In the genomic region with DNA sequence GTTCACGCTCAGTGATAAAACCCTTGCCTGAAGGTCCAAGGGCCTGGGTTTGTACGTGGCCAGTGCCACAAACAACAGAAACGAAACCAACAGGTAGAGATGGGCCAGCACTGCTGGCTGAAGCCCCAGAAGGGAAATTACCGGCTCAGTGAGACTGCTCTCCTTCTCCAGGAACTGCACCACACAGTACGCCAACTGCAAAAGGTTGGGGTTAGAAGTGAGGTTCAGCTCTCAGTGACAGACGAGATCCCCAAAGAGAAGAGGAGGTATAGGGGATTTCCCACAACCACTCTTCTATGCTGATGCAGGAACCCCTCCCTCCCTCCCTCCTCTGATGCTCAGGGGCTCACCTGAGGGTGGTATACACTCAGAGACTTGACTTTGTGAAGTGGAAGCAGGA, we compare ENCODE assay signal across 31 mouse cellular contexts. TPM values are rescaled to one million over a fixed set of nuclear protein-coding genes. Genes with fewer than 3 reads are reported as not detected.
DNase-seq lines count a peak whose midpoint lies in the region; ATAC-seq and TF ChIP-seq lines count a peak whose summit lies in the region.
"Had no signal": no experiment of that assay in that cellular context is flagged by ENCODE, and none has a peak within 500 bp of the region (broad histone marks: within the 10 kb centered on the region; RNA-seq: fewer than 3 reads in every experiment).

No protein-coding gene starts in this region.

- H3K4me2 ChIP-seq in myocyte (ENCODE audit: low read depth) = no peak overlapping the region
- H3K4me2 ChIP-seq in liver, postnatal 0 days (ENCODE audit: low read depth, low read length) = no peak overlapping the region
- H3K4me2 ChIP-seq: embryonic facial prominence, embryonic 13.5 days; forebrain, embryonic 13.5 days; heart, embryonic 13.5 days; hindbrain, embryonic 13.5 days had no signal

- H3K27me3 ChIP-seq in thymus, adult 2 months (ENCODE audit: control insufficient read depth, insufficient read depth, low read length) = no peaks in the 10 kb centered on the region
- no peaks in the 10 kb centered on the region for H3K27me3 ChIP-seq in myocyte (ENCODE audit: control insufficient read depth, insufficient read depth, insufficient read length)
- H3K27me3 ChIP-seq in liver, postnatal 0 days (ENCODE audit: insufficient read depth, low read length) = no peaks in the 10 kb centered on the region
- H3K27me3 ChIP-seq: CH12.LX; embryonic facial prominence, embryonic 13.5 days; forebrain, embryonic 13.5 days; heart, embryonic 13.5 days; hindbrain, embryonic 13.5 days; Patski had no signal

- peak; percentile 77 for ATAC-seq in activated CD4-positive, CD25-positive, alpha-beta regulatory T cell, adult 4 months
- ATAC-seq in liver, postnatal 0 days = no peak
- ATAC-seq: forebrain, embryonic 13.5 days; forebrain, embryonic 16.5 days; hindbrain, embryonic 16.5 days; intestine, postnatal 0 days; Patski had no signal

- H3K4me3 ChIP-seq in thymus, adult 2 months (ENCODE audit: control insufficient read depth, insufficient read depth, low read length) = no peak overlapping the region
- no peak overlapping the region for H3K4me3 ChIP-seq in myocyte
- H3K4me3 ChIP-seq in liver, postnatal 0 days (ENCODE audit: low read depth, low read length) = no peak overlapping the region
- H3K4me3 ChIP-seq: embryonic facial prominence, embryonic 10.5 days; embryonic facial prominence, embryonic 13.5 days; erythroblast, embryonic 14.5 days; forebrain, embryonic 10.5 days; forebrain, embryonic 13.5 days; heart, adult 2 months; heart, embryonic 10.5 days; heart, embryonic 13.5 days; hindbrain, embryonic 10.5 days; hindbrain, embryonic 13.5 days had no signal

- no peaks in the 10 kb centered on the region for H3K9me3 ChIP-seq in liver, postnatal 0 days (ENCODE audit: low read length)
- H3K9me3 ChIP-seq: embryonic facial prominence, embryonic 10.5 days; embryonic facial prominence, embryonic 13.5 days; forebrain, embryonic 10.5 days; forebrain, embryonic 13.5 days; G1E; heart, embryonic 10.5 days; heart, embryonic 13.5 days; hindbrain, embryonic 10.5 days; hindbrain, embryonic 13.5 days had no signal

- H3K27ac ChIP-seq in thymus, adult 2 months (ENCODE audit: control insufficient read depth, insufficient read depth, low read length) = peak overlapping the region; percentile 35; the same call in 1 of the 2 replicates
- no peak overlapping the region for H3K27ac ChIP-seq in liver, postnatal 0 days (ENCODE audit: low read depth)
- H3K27ac ChIP-seq: embryonic facial prominence, embryonic 10.5 days; embryonic facial prominence, embryonic 13.5 days; forebrain, embryonic 10.5 days; forebrain, embryonic 13.5 days; heart, adult 2 months; heart, embryonic 10.5 days; heart, embryonic 13.5 days; hindbrain, embryonic 10.5 days; hindbrain, embryonic 13.5 days had no signal

- peaks cover 8% of the 10 kb centered on the region; the same call in 1 of the 2 replicates for H3K4me1 ChIP-seq in thymus, adult 2 months (replicated peaks; ENCODE audit: control insufficient read depth, insufficient read depth, low read length)
- peaks cover 6% of the 10 kb centered on the region for H3K4me1 ChIP-seq in liver, postnatal 0 days (ENCODE audit: insufficient read depth)

- no peak for TF ChIP-seq EP300 in liver, postnatal 0 days (IDR thresholded peaks at IDR 0.05; ENCODE audit: low read depth)

- 79% methylated on average over 6 of the region's 6 CpGs for WGBS in thymus, adult 2 months
- WGBS in liver, postnatal 0 days (ENCODE audit: insufficient replicate concordance) = 78% methylated on average over 6 of the region's 6 CpGs

- H3ac ChIP-seq in myocyte (ENCODE audit: control insufficient read depth, insufficient read length) = no peak overlapping the region

- DNase-seq in thymus, adult 2 months = no peak
- DNase-seq in thymus, postnatal 0 days (ENCODE audit: low spot score) = no peak
- DNase-seq in testis, postnatal 14 days (ENCODE audit: low spot score) = no peak
- no peak for DNase-seq in liver, postnatal 0 days
- DNase-seq: adrenal gland, adult 2 months; adrenal gland, postnatal 14 days; B cell, adult 2 months; cerebellum, adult 11 months; cerebellum, adult 2 months; cerebellum, adult 9-11 months; cerebellum, postnatal 25 days; gastrocnemius, postnatal 10 days; gastrocnemius, postnatal 36 days; heart, adult 2 months had no signal

- no peak for TF ChIP-seq POLR2A in thymus, adult 2 months (IDR thresholded peaks at IDR 0.05; ENCODE audit: control insufficient read depth, extremely low read depth, insufficient read depth, low read length, poor library complexity)
- no peak for TF ChIP-seq POLR2A in myocyte (IDR thresholded peaks at IDR 0.05; ENCODE audit: insufficient read length, low read depth)

- peaks cover 9% of the 10 kb centered on the region for H3K79me2 ChIP-seq in myocyte (ENCODE audit: control insufficient read depth, insufficient read depth)

- no peak for TF ChIP-seq CTCF in thymus, adult 2 months (IDR thresholded peaks at IDR 0.05; ENCODE audit: borderline replicate concordance, control insufficient read depth, extremely low read depth, insufficient read depth, low read length, poor library complexity)
- TF ChIP-seq CTCF in liver, postnatal 0 days (IDR thresholded peaks at IDR 0.05; ENCODE audit: low read depth) = no peak

- peaks cover 18% of the 10 kb centered on the region for H3K36me3 ChIP-seq in thymus, adult 2 months (ENCODE audit: control insufficient read depth, insufficient read depth, low read length)
- peaks cover 19% of the 10 kb centered on the region for H3K36me3 ChIP-seq in myocyte (ENCODE audit: control insufficient read depth, insufficient read depth)
- H3K36me3 ChIP-seq in liver, postnatal 0 days (replicated peaks; ENCODE audit: insufficient read depth, low read length) = peaks cover 44% of the 10 kb centered on the region

- no peak overlapping the region for H3K9ac ChIP-seq in liver, postnatal 0 days (replicated peaks)
- H3K9ac ChIP-seq: embryonic facial prominence, embryonic 13.5 days; heart, embryonic 13.5 days; hindbrain, embryonic 13.5 days had no signal

TF ChIP-seq in myocyte, 11 proteins besides CTCF, POLR2A, EP300 and RAD21:
- TF ChIP-seq POLR2AphosphoS2 (IDR thresholded peaks at IDR 0.05; ENCODE audit: insufficient read length, low read depth) (peak; percentile 16), TCF12 (IDR thresholded peaks at IDR 0.05; ENCODE audit: insufficient read depth, poor library complexity, severe bottlenecking) (no peak), TCF3 (IDR thresholded peaks at IDR 0.05; ENCODE audit: insufficient read length, low read depth) (no peak), REST (IDR thresholded peaks at IDR 0.05; ENCODE audit: insufficient read depth, insufficient read length) (no peak)

RNA-seq across cellular contexts. Expression of gene Klhdc3, which starts 5.2 kb away (rescaled TPM):
- polyA plus RNA-seq in thymus, adult 2 months (2012; rRNA removed) = 116 and 124 TPM in 2 replicates
- 77.8 and 78.6 TPM in 2 replicates for polyA plus RNA-seq in thymus, postnatal 0 days (2015; fragmentation: Nextera tagmentation; extraction: Ambion mirVana)
- polyA plus RNA-seq in activated CD4-positive, CD25-positive, alpha-beta regulatory T cell, adult 4 months (2017; shearing (Covaris generic)) = 10 to 100 TPM; 22.0 to 28.7 TPM
- polyA plus RNA-seq in myocyte (2012; fragmentation: generic; extraction: Trizol) = 128 TPM
- 60.0 and 63.0 TPM in 2 replicates for polyA plus RNA-seq in liver, postnatal 0 days (2015; fragmentation: Nextera tagmentation; extraction: Ambion mirVana)

RNA-seq across cellular contexts. Expression of gene Mea1, which starts 7.3 kb away (rescaled TPM):
- polyA plus RNA-seq in thymus, adult 2 months (2012; rRNA removed) = 47.8 and 55.7 TPM in 2 replicates
- polyA plus RNA-seq in thymus, postnatal 0 days (2015; fragmentation: Nextera tagmentation; extraction: Ambion mirVana) = 106 and 109 TPM in 2 replicates
- polyA plus RNA-seq in activated CD4-positive, CD25-positive, alpha-beta regulatory T cell, adult 4 months (2017; shearing (Covaris generic)) = 100 to 1,000 TPM; 164 to 197 TPM
- 145 TPM for polyA plus RNA-seq in myocyte (2012; fragmentation: generic; extraction: Trizol)
- polyA plus RNA-seq in liver, postnatal 0 days (2015; fragmentation: Nextera tagmentation; extraction: Ambion mirVana) = 52.3 and 56.9 TPM in 2 replicates

RNA-seq across cellular contexts. Expression of gene Rrp36, which starts 11.8 kb away (rescaled TPM):
- polyA plus RNA-seq in thymus, adult 2 months (2012; rRNA removed) = 43.8 and 47.8 TPM in 2 replicates
- polyA plus RNA-seq in thymus, postnatal 0 days (2015; fragmentation: Nextera tagmentation; extraction: Ambion mirVana) = 53.2 and 68.6 TPM in 2 replicates
- 10 to 100 TPM; 44.0 to 48.0 TPM for polyA plus RNA-seq in activated CD4-positive, CD25-positive, alpha-beta regulatory T cell, adult 4 months (2017; shearing (Covaris generic))
- 45.8 TPM for polyA plus RNA-seq in myocyte (2012; fragmentation: generic; extraction: Trizol)
- polyA plus RNA-seq in liver, postnatal 0 days (2015; fragmentation: Nextera tagmentation; extraction: Ambion mirVana) = 28.1 and 28.2 TPM in 2 replicates

RNA-seq across cellular contexts. Expression of gene Ppp2r5d, which starts 19.0 kb away (rescaled TPM):
- 113 and 117 TPM in 2 replicates for polyA plus RNA-seq in thymus, adult 2 months (2012; rRNA removed)
- 54.0 and 56.6 TPM in 2 replicates for polyA plus RNA-seq in thymus, postnatal 0 days (2015; fragmentation: Nextera tagmentation; extraction: Ambion mirVana)
- 10 to 100 TPM; 21.9 to 30.2 TPM for polyA plus RNA-seq in activated CD4-positive, CD25-positive, alpha-beta regulatory T cell, adult 4 months (2017; shearing (Covaris generic))
- polyA plus RNA-seq in myocyte (2012; fragmentation: generic; extraction: Trizol) = 79.6 TPM
- 11.2 and 12.5 TPM in 2 replicates for polyA plus RNA-seq in liver, postnatal 0 days (2015; fragmentation: Nextera tagmentation; extraction: Ambion mirVana)

RNA-seq across cellular contexts. Expression of gene Pex6, which starts 25.4 kb away (rescaled TPM):
- 105 and 113 TPM in 2 replicates for polyA plus RNA-seq in thymus, adult 2 months (2012; rRNA removed)
- polyA plus RNA-seq in thymus, postnatal 0 days (2015; fragmentation: Nextera tagmentation; extraction: Ambion mirVana) = 22.8 and 23.3 TPM in 2 replicates
- polyA plus RNA-seq in activated CD4-positive, CD25-positive, alpha-beta regulatory T cell, adult 4 months (2017; shearing (Covaris generic)) = 1 to 10 TPM; 2.9 to 4.0 TPM
- polyA plus RNA-seq in myocyte (2012; fragmentation: generic; extraction: Trizol) = 29.6 TPM
- 11.6 and 12.6 TPM in 2 replicates for polyA plus RNA-seq in liver, postnatal 0 days (2015; fragmentation: Nextera tagmentation; extraction: Ambion mirVana)
